Mouse (Mus musculus): ENCODE data around the gene Olfr1368. TPM values are rescaled to one million over a fixed set of nuclear protein-coding genes. Genes with fewer than 3 reads are reported as not detected.

Olfr1368 gene
- total RNA-seq, 2 experiments from 2014 or later, result not detected

- DNase-seq (ENCODE audit: extremely low spot score in 1 of 2, low spot score in 2 of 2), result no peak
- intact Hi-C loops (cut with DNase I), result no loop called here
These were observed 35.9 kb downstream of the Olfr1368 start for GRCm38 (mm10) chr13:21109759-21110158.

Other genes with a start within 250 kb of the Olfr1368 start
- gene Olfr1370, start 70.9 kb downstream of the Olfr1368 start, total RNA-seq (2021), result not detected
- not detected for gene Olfr1369-ps1, start 34.4 kb downstream of the Olfr1368 start, total RNA-seq (2021)
- gene Olfr263, start 16.2 kb downstream of the Olfr1368 start, total RNA-seq (2021), result not detected
- 10 to 100 TPM; 43.1 to 45.0 TPM for gene Trim27, start 33.6 kb upstream of the Olfr1368 start, total RNA-seq (2021)
- gene Gpx5, start 146.9 kb upstream of the Olfr1368 start, total RNA-seq (2021), result not detected
- not detected for gene Gpx6, start 166.3 kb upstream of the Olfr1368 start, total RNA-seq (2021)
- gene Olfr1367, start 201.0 kb upstream of the Olfr1368 start, total RNA-seq (2021), result not detected
- 1 to 10 TPM; 8.0 to 8.5 TPM for gene Zscan12, start 217.0 kb upstream of the Olfr1368 start, total RNA-seq (2021)

Measured in left cerebral cortex, postnatal 10 days (tissue).